Mouse (Mus musculus) liver, adult 2 months (tissue): ENCODE results near the gene Tob1.

Experiments
- CTCF ChIP-seq: fragments of 200-500 bp; IDR thresholded peaks from 2 replicates; pipeline ENCODE4 v1.5.1; 2011; ENCODE audit warnings: low read depth, low read length, control low read depth
- POLR2A ChIP-seq: fragments of 200-500 bp; IDR thresholded peaks from 2 replicates; pipeline ENCODE4 v1.6.1; 2011; ENCODE audit warnings: low read length, control low read depth; ENCODE audit not compliant: insufficient read depth; ENCODE audit errors: extremely low read depth

DNA sequence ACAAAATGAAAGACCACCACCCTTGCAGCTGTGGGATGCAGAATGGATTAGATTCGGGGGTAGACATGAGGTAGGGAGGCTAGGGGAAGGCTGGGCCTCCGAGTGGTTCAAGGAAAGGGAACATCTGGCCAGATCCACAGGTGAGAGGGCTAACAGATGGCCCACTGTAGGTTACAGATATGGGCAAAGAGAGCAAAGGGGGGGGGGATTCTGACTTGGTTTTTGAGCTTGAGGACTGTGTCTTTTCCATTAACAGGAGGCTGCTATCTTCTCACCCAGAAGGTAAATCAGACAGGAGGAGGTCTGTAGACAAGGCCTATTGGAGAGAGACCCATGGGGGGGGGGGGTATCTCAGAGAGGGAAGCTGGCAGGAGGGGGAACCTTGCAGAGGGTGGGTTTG is 11.5 kb upstream of the Tob1 start:
- TF ChIP-seq CTCF (no peak), POLR2A (no peak)
